Mouse (Mus musculus) neural tube, embryonic 13.5 days (tissue): ENCODE data around the gene Kazald1. TPM values are rescaled to one million over a fixed set of nuclear protein-coding genes. Genes with fewer than 3 reads are reported as not detected.

Source experiments
- ATAC-seq: fragments of 200-750 bp; cut with Nextera tagmentation; 2 replicates; pipeline ENCODE4 v1.8.0; 2017; ENCODE audit warnings: low read depth, mild to moderate bottlenecking, moderate TSS enrichment, moderate library complexity
- H3K27ac ChIP-seq: fragments of 300-500 bp; sonication (generic); replicated peaks from 2 replicates; pipeline ENCODE4 v1.5.1; 2015; ENCODE audit warnings: moderate library complexity, mild to moderate bottlenecking, inconsistent platforms
- H3K27me3 ChIP-seq: fragments of 300-500 bp; sonication (generic); 2 replicates; pipeline ENCODE4 v1.6.1; 2015; ENCODE audit warnings: mild to moderate bottlenecking, inconsistent platforms
- H3K36me3 ChIP-seq: fragments of 300-500 bp; sonication (generic); 2 replicates; pipeline ENCODE4 v1.6.1; 2015; ENCODE audit warnings: mild to moderate bottlenecking, inconsistent platforms
- H3K4me1 ChIP-seq: fragments of 300-500 bp; sonication (generic); replicated peaks from 2 replicates; pipeline ENCODE4 v1.6.1; 2015; ENCODE audit warnings: inconsistent platforms
- H3K4me2 ChIP-seq: fragments of 300-500 bp; sonication (generic); 2 replicates; pipeline ENCODE4 v1.6.1; 2015; ENCODE audit warnings: inconsistent platforms, mild to moderate bottlenecking, moderate library complexity
- H3K4me3 ChIP-seq: fragments of 300-500 bp; sonication (generic); 2 replicates; pipeline ENCODE4 v1.5.1; 2015; ENCODE audit warnings: mild to moderate bottlenecking, inconsistent platforms
- H3K9ac ChIP-seq: fragments of 300-500 bp; sonication (generic); 2 replicates; pipeline ENCODE4 v1.6.1; 2015; ENCODE audit warnings: moderate library complexity, mild to moderate bottlenecking, inconsistent platforms
- H3K9me3 ChIP-seq: fragments of 300-500 bp; sonication (generic); 2 replicates; pipeline ENCODE4 v1.6.1; 2016; ENCODE audit warnings: inconsistent platforms
- WGBS: fragments of 180-500 bp; shearing (Covaris S2); methylation state at CpG from one replicate; pipeline ENCODE4 v1.1.7; 2015; 5-methylcytosine and 5-hydroxymethylcytosine counted together
- polyA plus RNA-seq: library from polyadenylated mRNA; unstranded; fragments of >200 nt; fragmentation: Nextera tagmentation; extraction: Ambion mirVana; gene quantifications from 2 replicates; pipeline ENCODE4 v1.2.1, GENCODE M21; 2015

Gene Kazald1
- polyA plus RNA-seq, 1 experiment from 2014 or later, result 2.5 TPM

DNA sequence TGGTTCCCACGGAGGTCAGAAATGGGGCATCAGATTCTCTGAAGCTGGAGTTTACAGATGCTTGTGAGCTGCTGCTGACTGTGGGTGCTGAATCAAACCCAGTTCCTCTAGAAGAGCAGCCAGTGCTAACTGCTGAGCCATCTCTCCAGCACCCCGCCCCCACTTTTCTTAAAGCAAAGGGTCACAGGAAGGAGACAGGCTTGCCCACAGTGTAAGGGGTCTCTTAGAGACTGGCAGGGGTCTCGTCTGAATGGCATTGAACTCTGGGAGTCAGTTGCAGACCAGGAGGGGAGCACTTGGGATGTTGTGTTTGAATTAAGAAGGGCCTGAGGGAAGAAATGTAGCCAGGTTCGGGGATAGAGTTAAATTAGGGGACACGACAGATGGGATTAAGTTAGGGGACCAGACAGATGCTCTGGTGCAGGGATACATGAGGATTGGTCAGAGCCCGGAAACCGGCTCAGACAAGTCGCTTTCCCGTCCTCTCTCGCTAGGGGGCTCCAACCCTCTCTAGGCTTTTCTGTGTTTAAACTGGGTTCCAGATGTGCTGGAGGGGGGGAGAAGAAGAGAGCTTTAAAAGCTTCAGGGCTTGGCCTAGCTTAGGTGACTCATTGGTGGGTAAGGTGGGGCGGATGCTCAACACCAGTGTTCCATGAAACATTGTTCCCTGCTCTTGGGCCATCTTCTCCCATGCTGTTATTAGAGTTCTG is 7.0 kb downstream of the Kazald1 start:
- no peaks in the 10 kb centered on the region for H3K36me3 ChIP-seq
- 18% methylated on average over 11 of the region's 11 CpGs for WGBS
- H3K4me3 ChIP-seq, result no peak overlapping the region
- H3K9me3 ChIP-seq, result no peaks in the 10 kb centered on the region
- H3K9ac ChIP-seq, result no peak overlapping the region
- ATAC-seq, result no peak
- H3K27ac ChIP-seq, result no peak overlapping the region
- no peak overlapping the region for H3K4me2 ChIP-seq
- H3K27me3 ChIP-seq, result peaks cover 100% of the 10 kb centered on the region
- peaks cover 31% of the 10 kb centered on the region for H3K4me1 ChIP-seq

DNA sequence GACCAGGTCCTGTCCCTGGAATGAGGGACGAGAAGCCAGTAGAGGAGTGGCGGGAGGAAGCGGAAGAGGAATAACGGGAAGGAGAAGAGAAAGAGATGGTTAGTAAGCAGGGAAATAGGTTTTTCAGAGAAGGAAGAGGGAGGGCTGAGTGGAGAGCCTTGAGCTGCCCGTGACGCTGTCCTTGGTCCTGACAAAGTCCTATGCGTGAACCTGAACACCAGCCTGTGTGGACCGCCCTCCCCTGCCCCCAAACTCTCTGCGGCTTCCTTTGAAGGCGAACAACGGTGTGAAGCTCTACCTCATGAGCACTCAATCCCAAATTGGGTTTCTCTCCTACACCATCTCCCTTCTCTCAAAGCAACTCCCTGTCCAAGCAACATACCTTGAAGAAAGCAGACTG is 22.8 kb downstream of the Kazald1 start:
- Histone ChIP-seq H3K9me3 (no peaks in the 10 kb centered on the region), H3K4me2 (no peak overlapping the region), H3K4me3 (no peak overlapping the region), H3K27me3 (peaks cover 61% of the 10 kb centered on the region), H3K9ac (no peak overlapping the region), H3K27ac (no peak overlapping the region), H3K4me1 (no peaks in the 10 kb centered on the region), H3K36me3 (no peaks in the 10 kb centered on the region)
- WGBS, result 30% methylated on average over 11 of the region's 11 CpGs
- no peak for ATAC-seq

DNA sequence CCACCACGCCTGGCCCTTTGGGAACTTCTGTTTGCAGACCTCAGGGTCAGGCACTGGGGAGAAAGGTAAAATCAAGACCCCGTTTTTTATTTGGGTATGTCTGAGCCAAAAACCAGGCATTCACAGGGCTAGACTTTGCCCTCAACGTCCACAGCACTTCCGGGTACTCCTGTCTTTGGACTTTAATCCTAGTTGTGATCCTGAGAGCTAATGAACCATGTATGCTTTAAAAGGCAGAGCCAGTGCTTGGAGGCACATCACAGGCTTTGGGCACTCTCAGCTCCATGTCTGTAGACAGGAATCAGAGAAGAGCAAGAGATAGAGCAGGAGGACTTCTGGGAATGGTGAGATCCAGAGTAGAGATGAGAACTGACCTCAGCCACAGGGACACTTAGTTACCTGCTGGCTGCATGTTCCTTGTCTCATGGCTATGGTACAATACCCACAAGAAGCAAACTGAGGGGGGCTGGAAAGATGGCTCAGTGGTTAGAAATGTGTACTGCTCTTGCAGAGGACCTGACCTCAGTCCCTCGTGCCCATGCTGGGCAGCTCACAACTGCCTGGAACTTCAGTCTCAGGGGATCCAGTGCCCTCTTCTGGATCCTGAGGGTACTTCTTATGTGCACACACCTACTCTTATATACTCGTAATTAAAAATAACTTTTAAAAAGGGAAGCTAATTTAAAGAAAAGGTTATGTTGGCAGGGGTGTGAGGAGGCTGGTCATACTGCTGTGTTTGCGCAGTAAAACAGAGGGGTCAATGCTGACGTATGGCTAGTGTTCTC is 25.6 kb downstream of the Kazald1 start:
- ATAC-seq, result no peak
- no peaks in the 10 kb centered on the region for H3K9me3 ChIP-seq
- no peak overlapping the region for H3K4me3 ChIP-seq
- H3K4me1 ChIP-seq, result peaks cover 12% of the 10 kb centered on the region
- H3K4me2 ChIP-seq, result no peak overlapping the region
- H3K27ac ChIP-seq, result no peak overlapping the region
- no peak overlapping the region for H3K9ac ChIP-seq
- WGBS, result 76% methylated on average over 8 of the region's 8 CpGs
- H3K36me3 ChIP-seq, result no peaks in the 10 kb centered on the region
- H3K27me3 ChIP-seq, result peaks cover 89% of the 10 kb centered on the region

DNA sequence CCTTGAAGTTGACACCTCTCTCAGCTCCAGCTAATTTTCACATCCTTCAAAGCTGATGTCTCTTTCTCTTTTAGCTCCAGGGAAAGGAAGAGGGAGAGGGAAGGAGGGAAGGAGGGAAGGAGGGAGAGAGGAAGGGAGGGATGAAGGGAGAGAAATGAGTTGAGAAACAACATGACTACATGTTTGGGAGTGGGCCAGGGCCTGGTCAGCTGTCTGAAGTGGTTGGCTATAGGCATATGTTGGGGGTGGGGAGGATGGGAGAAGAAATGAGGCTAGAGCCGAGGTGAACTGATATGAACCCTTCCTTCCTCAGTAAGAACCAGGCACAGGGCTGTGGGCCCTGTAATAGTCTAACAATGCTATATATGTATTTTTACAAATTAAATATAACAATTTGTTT is 30.6 kb downstream of the Kazald1 start:
- no peak overlapping the region for H3K4me2 ChIP-seq
- peaks cover 75% of the 10 kb centered on the region for H3K27me3 ChIP-seq
- WGBS, result 27% methylated on average over 1 of the region's 1 CpGs
- no peaks in the 10 kb centered on the region for H3K9me3 ChIP-seq
- no peak overlapping the region for H3K4me3 ChIP-seq
- no peak overlapping the region for H3K9ac ChIP-seq
- no peak for ATAC-seq
- no peak overlapping the region for H3K27ac ChIP-seq
- H3K4me1 ChIP-seq, result peaks cover 15% of the 10 kb centered on the region
- H3K36me3 ChIP-seq, result no peaks in the 10 kb centered on the region

DNA sequence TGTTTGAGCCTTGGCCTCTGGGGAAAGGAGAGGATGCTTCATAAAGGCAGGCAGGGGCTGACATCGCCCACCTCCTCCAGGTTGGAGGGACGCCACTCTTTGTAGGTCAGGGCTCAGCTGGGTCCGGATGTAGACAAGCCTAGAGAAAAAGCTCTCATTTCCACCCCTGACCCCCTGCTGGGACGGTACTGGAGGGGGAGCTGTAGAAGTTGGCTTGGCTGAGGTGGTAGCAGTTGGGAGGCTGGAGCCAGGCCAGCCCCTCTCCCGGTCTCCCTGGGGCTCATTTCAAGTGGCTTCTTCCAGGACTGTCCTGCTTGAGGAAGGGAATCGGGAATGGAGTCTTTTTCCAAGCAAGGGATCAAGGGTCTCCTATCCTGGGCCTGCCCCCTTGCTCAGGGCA is 31.6 kb downstream of the Kazald1 start:
- WGBS, result 47% methylated on average over 6 of the region's 6 CpGs
- H3K27me3 ChIP-seq, result peaks cover 71% of the 10 kb centered on the region
- peaks cover 15% of the 10 kb centered on the region for H3K4me1 ChIP-seq

DNA sequence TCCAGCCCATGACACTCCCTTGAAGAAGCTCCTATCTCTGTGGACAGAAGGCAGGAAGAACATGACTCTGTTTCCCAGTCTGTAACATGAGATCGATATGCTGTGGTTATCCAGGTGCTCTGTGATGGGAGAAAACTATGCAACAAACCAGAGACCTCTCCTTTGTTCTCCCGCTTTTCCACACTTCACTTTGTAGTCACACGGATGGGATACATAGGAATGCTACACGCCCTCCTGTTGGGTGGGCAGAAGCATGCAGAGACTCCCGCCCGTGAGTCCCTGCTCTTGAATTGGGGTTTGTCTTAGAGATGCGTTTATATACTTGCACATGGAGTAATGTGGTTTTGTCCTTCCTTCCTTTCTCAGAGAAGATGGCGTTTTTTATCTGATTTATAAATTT is 35.6 kb downstream of the Kazald1 start:
- peaks cover 51% of the 10 kb centered on the region for H3K27me3 ChIP-seq
- H3K27ac ChIP-seq, result no peak overlapping the region
- 78% methylated on average over 8 of the region's 8 CpGs for WGBS
- H3K4me1 ChIP-seq, result peaks cover 13% of the 10 kb centered on the region; the same call in 1 of the 2 replicates
- no peak for ATAC-seq
- H3K36me3 ChIP-seq, result no peaks in the 10 kb centered on the region
- no peak overlapping the region for H3K4me2 ChIP-seq
- H3K9me3 ChIP-seq, result no peaks in the 10 kb centered on the region
- no peak overlapping the region for H3K9ac ChIP-seq
- H3K4me3 ChIP-seq, result no peak overlapping the region

More for the DNA sequence above, 31.6 kb downstream of the Kazald1 start:
- no peaks in the 10 kb centered on the region for H3K9me3 ChIP-seq
- H3K4me2 ChIP-seq, result no peak overlapping the region
- no peak overlapping the region for H3K4me3 ChIP-seq
- H3K9ac ChIP-seq, result no peak overlapping the region
- no peaks in the 10 kb centered on the region for H3K36me3 ChIP-seq
- H3K27ac ChIP-seq, result no peak overlapping the region
- ATAC-seq, result no peak

DNA sequence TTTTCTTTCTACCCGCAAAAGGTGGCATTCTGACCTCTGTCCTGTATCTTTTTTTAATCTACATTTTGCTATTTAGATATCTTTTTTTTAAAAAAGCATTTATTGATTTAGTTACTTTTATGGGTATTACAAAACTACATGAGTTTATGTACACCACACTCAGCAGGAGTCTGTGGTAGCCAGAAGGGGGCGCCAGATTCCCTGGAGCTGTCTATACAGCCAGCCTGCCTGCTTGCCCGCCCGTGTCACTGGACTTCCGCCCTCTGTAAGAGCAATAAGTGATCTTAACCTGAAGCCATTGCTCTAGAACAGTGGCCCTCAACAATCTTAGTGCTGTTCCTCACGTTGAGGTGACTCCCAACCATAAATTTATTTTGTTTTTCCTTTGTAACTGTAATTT is 37.4 kb downstream of the Kazald1 start:
- no peak overlapping the region for H3K27ac ChIP-seq
- H3K36me3 ChIP-seq, result no peaks in the 10 kb centered on the region
- peaks cover 43% of the 10 kb centered on the region for H3K27me3 ChIP-seq
- H3K4me3 ChIP-seq, result no peak overlapping the region
- ATAC-seq, result no peak
- no peak overlapping the region for H3K4me2 ChIP-seq
- 80% methylated on average over 6 of the region's 6 CpGs for WGBS
- no peak overlapping the region for H3K9ac ChIP-seq
- H3K9me3 ChIP-seq, result no peaks in the 10 kb centered on the region
- peaks cover 17% of the 10 kb centered on the region; the same call in 1 of the 2 replicates for H3K4me1 ChIP-seq

DNA sequence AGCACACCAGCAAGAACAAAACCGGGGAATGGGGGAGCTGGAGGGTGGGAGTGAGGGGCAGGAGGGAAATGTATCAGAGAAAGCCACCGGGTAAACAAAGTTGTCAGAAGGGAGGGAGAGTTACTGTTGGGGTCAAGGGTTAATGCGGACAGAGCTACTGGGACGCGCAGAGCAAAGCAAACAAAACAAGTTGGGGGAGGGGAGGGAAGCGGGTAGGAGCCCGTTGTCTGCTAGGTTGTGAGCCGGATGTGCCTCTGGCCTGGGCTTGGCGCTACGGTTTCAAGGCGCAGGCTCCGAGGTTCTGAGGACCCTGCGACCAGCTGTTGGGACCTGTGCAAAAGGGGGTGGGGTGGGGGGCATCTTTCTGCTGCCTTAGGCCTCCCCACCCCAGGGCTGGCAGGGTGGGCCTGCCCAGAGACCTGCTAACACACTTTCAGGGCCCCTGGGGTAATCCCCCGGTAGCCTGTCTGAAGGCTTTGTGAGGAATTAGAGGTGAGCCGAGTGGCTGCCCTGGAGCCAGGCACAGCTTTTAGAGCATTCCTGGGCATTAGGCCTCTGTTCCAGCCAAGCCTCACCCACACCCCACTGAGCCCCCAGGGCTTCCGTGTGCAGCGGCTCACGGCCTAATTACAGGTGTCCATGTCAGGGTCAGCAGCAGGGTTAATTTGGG is 38.9 kb downstream of the Kazald1 start:
- Histone ChIP-seq H3K27me3 (peaks cover 46% of the 10 kb centered on the region), H3K9ac (no peak overlapping the region), H3K4me2 (no peak overlapping the region), H3K9me3 (no peaks in the 10 kb centered on the region), H3K4me3 (no peak overlapping the region), H3K4me1 (peaks cover 17% of the 10 kb centered on the region; the same call in 1 of the 2 replicates), H3K36me3 (no peaks in the 10 kb centered on the region), H3K27ac (no peak overlapping the region)
- 2% methylated on average over 18 of the region's 18 CpGs for WGBS
- no peak for ATAC-seq

DNA sequence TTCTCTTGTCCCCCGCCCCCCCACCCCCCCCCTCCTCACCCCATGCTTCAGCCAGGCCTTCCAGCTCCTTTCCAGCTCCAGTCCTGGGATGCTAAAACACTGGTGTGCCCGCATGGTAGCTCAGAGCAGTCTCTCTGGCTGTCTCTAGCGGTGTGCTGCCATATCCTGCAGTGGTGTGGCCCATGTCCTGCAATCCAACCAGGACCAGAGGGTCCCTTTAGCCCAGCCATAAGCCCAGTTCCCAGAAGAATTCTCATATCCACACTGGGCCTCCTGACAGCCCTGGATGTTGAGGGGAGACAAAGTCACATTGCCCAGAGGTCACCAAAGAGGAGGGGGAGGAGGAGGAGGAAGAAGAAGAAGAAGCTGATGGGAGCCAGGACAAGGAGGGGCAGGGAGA is 39.7 kb downstream of the Kazald1 start:
- Histone ChIP-seq H3K27me3 (peaks cover 51% of the 10 kb centered on the region), H3K9ac (no peak overlapping the region), H3K4me2 (no peak overlapping the region), H3K27ac (no peak overlapping the region), H3K4me3 (no peak overlapping the region), H3K9me3 (no peaks in the 10 kb centered on the region), H3K4me1 (peaks cover 17% of the 10 kb centered on the region; the same call in 1 of the 2 replicates), H3K36me3 (no peaks in the 10 kb centered on the region)
- ATAC-seq, result no peak
- 41% methylated on average over 3 of the region's 3 CpGs for WGBS

DNA sequence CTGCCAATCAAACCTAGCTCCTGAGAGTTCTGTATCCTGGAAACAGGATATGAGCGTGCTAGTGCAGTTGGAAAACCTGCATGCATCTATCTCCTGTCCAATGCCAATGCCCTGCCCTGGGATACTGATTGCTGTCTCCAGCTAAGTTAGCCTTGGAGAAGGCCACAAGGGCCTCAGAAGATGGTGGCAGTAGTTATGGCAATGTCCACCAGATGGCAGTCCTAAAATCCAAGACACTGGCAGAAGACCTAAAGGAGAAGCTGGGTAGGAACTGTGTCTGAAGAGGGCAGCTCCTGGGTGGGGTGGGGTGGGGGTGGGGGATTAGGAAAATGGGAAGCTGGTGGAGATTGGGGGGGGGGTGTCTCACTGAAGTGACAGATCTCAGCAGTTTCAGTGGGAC is 41.8 kb downstream of the Kazald1 start:
- peaks cover 57% of the 10 kb centered on the region for H3K27me3 ChIP-seq
- no peaks in the 10 kb centered on the region for H3K9me3 ChIP-seq
- WGBS, result 68% methylated on average over 1 of the region's 1 CpGs
- no peak overlapping the region for H3K4me2 ChIP-seq
- H3K4me1 ChIP-seq, result peaks cover 15% of the 10 kb centered on the region; the same call in 1 of the 2 replicates
- H3K4me3 ChIP-seq, result no peak overlapping the region
- H3K9ac ChIP-seq, result no peak overlapping the region
- no peak for ATAC-seq
- 0 out of 2 replicates have a peak overlapping the region, but pooled peaks have one; percentile 5 for H3K27ac ChIP-seq
- H3K36me3 ChIP-seq, result no peaks in the 10 kb centered on the region
